Mouse (Mus musculus) yolk sac, embryonic 10.5 days (tissue): Measurements from ENCODE around the gene Zfp141.

Source experiments
- DNase-seq: peaks from one replicate; pipeline ENCODE4 v3.0.0-alpha.2; 2017; ENCODE audit warnings: low spot score

Gene Zfp141

DNA sequence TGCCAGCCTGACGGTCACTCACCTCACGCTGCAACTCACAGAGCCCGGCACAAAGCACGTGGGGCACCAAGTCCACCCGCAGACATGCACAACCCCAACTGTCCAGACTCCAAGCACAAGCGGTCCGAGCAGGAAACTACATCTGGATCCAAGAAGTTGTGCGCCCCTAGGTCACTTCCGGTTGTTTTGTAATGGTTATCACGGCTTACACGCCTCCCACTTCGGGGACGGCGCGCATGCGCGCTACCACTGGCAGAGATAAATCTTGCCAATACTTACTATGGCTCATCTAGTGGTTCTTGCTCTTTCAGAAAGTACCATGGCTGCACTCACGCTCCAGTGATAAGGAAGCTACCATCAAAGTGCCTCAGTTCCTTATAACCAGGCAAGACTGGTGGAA lies at the start of gene Zfp141:
Zfp141 (minus strand) TSS at position 153 of the 400 bp plus-strand sequence.
- DNase-seq, result peak; percentile 85

GRCm38 (mm10) chr7:42551766-42552165 lies 46.2 kb upstream of the Zfp141 start:
- no peak for DNase-seq

GRCm38 (mm10) chr7:42505186-42505585 lies 354 bp downstream of the Zfp141 start:
- no peak for DNase-seq

GRCm38 (mm10) chr7:42498248-42498647 lies 7.3 kb downstream of the Zfp141 start:
- no peak for DNase-seq

DNA sequence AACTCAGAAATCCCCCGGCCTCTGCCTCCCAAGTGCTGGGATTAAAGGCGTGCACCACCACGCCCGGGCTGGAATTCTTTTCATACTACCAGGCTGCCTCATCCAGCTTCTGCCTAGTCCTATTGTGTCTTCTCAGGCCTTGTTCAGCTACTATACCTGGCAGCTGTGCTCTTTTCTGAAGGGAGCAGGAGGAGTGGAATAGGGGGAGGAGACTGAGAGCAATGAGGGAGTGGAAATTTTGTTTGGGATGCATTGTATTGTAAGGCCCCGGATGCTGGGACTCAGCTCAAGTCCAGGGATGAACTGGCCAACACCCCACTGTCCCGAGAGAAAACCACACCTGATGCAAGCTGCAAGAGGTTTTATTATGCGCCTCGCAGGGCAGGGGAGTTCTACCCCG lies 8.2 kb downstream of the Zfp141 start:
- DNase-seq, result no peak

- DNase-seq, result no peak
Observed at GRCm38 (mm10) chr7:42496202-42496601, 9.3 kb downstream of the Zfp141 start.

DNA sequence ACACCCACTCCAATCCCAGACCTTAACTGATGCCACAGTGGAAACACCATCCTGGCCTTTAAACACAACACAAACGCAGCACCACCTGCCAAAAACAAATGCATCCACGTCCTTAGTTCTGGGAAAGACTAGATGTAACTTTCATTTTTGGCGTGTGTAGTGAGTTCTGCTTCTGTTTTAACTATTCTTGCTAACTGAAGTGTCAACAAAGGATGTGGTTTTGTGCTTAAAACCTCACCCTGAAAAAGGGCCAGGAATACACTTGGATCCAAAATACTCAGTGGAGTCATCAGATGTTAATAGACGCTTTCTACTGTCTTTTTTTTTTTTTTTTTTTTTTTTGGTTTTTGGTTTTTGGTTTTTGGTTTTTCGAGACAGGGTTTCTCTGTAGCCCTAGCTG lies 14.7 kb downstream of the Zfp141 start:
- no peak for DNase-seq

GRCm38 (mm10) chr7:42490358-42490757 lies 15.2 kb downstream of the Zfp141 start:
- DNase-seq, result no peak

DNA sequence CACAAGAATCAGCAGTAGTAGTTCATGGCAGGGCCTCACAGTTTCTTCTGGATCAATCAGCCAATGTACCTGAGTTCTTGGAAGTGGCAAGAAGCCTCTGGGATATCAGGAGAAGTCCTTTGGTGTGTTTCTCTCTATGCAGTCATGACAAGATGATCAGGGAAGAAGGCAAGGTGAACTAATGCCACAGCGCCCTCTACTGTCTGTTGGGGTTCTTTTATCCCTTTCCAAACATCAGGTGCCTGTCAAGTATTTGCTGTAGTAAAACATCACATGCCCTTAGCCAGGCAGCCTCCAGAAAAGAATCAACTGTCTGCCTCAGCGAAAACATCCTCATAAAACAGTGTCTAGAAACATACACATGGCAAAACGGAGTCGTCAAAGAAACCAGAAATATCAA lies 50.9 kb downstream of the Zfp141 start:
- no peak for DNase-seq

GRCm38 (mm10) chr7:42450618-42451017 lies 54.9 kb downstream of the Zfp141 start:
- no peak for DNase-seq

- DNase-seq, result no peak
Observed at GRCm38 (mm10) chr7:42447850-42448249, 57.7 kb downstream of the Zfp141 start, which contains the start of gene 4933421I07Rik. Gene 4933421I07Rik (minus strand): TSS chr7:42448120.

DNA sequence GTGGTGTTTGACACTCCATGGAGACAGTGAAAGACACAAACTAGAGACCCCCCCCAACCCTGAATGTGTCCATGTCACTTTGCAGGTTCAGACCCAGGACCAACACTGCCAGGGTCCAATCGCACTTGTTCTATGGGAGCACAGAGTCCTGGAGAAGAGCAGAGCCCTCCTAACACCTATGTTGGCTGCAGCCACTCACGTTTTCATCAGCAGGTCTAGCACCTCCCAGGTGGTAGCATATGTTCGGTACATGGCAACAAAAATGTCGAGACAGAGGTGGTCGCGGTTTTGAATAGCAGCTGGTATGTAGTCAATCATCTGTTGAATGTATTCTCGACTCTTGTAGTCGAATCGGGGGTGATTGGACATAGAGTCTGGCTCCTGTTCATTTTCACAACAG lies 58.2 kb downstream of the Zfp141 start:
- no peak for DNase-seq
